Mouse (Mus musculus) forebrain, embryonic 15.5 days (tissue): ENCODE results near the gene Slc34a1. TPM values are rescaled to one million over a fixed set of nuclear protein-coding genes. Genes with fewer than 3 reads are reported as not detected.

Experiments used
- ATAC-seq: fragments of 200-750 bp; cut with Nextera tagmentation; replicated peaks from 2 replicates; pipeline ENCODE4 v1.8.0; 2017; ENCODE audit warnings: mild to moderate bottlenecking, moderate TSS enrichment, moderate library complexity
- H3K27ac ChIP-seq: fragments of 300-500 bp; sonication (generic); replicated peaks from 2 replicates; pipeline ENCODE4 v1.5.1; 2015; ENCODE audit warnings: mild to moderate bottlenecking, inconsistent platforms
- H3K27me3 ChIP-seq: fragments of 300-500 bp; sonication (generic); 2 replicates; pipeline ENCODE4 v1.6.1; 2015; ENCODE audit warnings: inconsistent platforms
- H3K36me3 ChIP-seq: fragments of 300-500 bp; sonication (generic); 2 replicates; pipeline ENCODE4 v1.6.1; 2015; ENCODE audit warnings: mild to moderate bottlenecking, inconsistent platforms
- H3K4me1 ChIP-seq: fragments of 300-500 bp; sonication (generic); 2 replicates; pipeline ENCODE4 v1.6.1; 2015; ENCODE audit warnings: inconsistent platforms
- H3K4me2 ChIP-seq: fragments of 300-500 bp; sonication (generic); replicated peaks from 2 replicates; pipeline ENCODE4 v1.6.1; 2015; ENCODE audit warnings: mild to moderate bottlenecking, inconsistent platforms
- H3K4me3 ChIP-seq: fragments of 300-500 bp; sonication (generic); 2 replicates; pipeline ENCODE4 v1.5.1; 2015; ENCODE audit warnings: mild to moderate bottlenecking, inconsistent platforms
- H3K9ac ChIP-seq: fragments of 300-500 bp; sonication (generic); replicated peaks from 2 replicates; pipeline ENCODE4 v1.6.1; 2015; ENCODE audit warnings: mild to moderate bottlenecking, inconsistent platforms
- H3K9me3 ChIP-seq: fragments of 300-500 bp; sonication (generic); 2 replicates; pipeline ENCODE4 v1.6.1; 2016; ENCODE audit warnings: inconsistent platforms
- WGBS: fragments of 180-500 bp; shearing (Covaris S2); methylation state at CpG from one replicate; pipeline ENCODE4 v1.1.7; 2015; ENCODE audit warnings: mixed read lengths; 5-methylcytosine and 5-hydroxymethylcytosine counted together
- polyA plus RNA-seq: library from polyadenylated mRNA; unstranded; fragments of >200 nt; fragmentation: Nextera tagmentation; extraction: Ambion mirVana; gene quantifications from 2 replicates; pipeline ENCODE4 v1.2.1, GENCODE M21; 2015

Slc34a1 gene
- polyA plus RNA-seq, 1 experiment from 2014 or later: not detected

- WGBS: 91% methylated on average over 9 of the region's 9 CpGs
- Histone ChIP-seq H3K9me3 (no peaks in the 10 kb centered on the region), H3K4me3 (no peak overlapping the region), H3K4me1 (peaks cover 22% of the 10 kb centered on the region), H3K27ac (no peak overlapping the region), H3K4me2 (no peak overlapping the region), H3K27me3 (no peaks in the 10 kb centered on the region), H3K36me3 (peaks cover 41% of the 10 kb centered on the region), H3K9ac (no peak overlapping the region)
- no peak for ATAC-seq
Observed at GRCm38 (mm10) chr13:55449205-55449604, 51.2 kb downstream of the Slc34a1 start.

- Histone ChIP-seq H3K4me2 (no peak overlapping the region), H3K9me3 (no peaks in the 10 kb centered on the region), H3K27ac (no peak overlapping the region), H3K4me1 (peaks cover 22% of the 10 kb centered on the region), H3K9ac (no peak overlapping the region), H3K36me3 (peaks cover 45% of the 10 kb centered on the region), H3K4me3 (no peak overlapping the region), H3K27me3 (no peaks in the 10 kb centered on the region)
- ATAC-seq: no peak
- WGBS: 90% methylated on average over 17 of the region's 17 CpGs
Observed at GRCm38 (mm10) chr13:55449679-55450441, 51.9 kb downstream of the Slc34a1 start.

- no peak for ATAC-seq
- Histone ChIP-seq H3K27me3 (no peaks in the 10 kb centered on the region), H3K9ac (no peak overlapping the region), H3K4me1 (peaks cover 22% of the 10 kb centered on the region), H3K4me2 (no peak overlapping the region), H3K27ac (no peak overlapping the region), H3K4me3 (no peak overlapping the region), H3K9me3 (no peaks in the 10 kb centered on the region), H3K36me3 (peaks cover 50% of the 10 kb centered on the region)
- 89% methylated on average over 11 of the region's 11 CpGs for WGBS
Observed at GRCm38 (mm10) chr13:55450511-55450980, 52.6 kb downstream of the Slc34a1 start.

GRCm38 (mm10) chr13:55451296-55451695 lies 53.3 kb downstream of the Slc34a1 start:
- WGBS: 95% methylated on average over 10 of the region's 10 CpGs
- H3K4me1 ChIP-seq: peaks cover 14% of the 10 kb centered on the region
- no peak overlapping the region for H3K27ac ChIP-seq
- no peak overlapping the region for H3K4me2 ChIP-seq
- H3K9ac ChIP-seq: no peak overlapping the region
- no peak overlapping the region for H3K4me3 ChIP-seq
- peaks cover 54% of the 10 kb centered on the region for H3K36me3 ChIP-seq
- ATAC-seq: no peak
- H3K9me3 ChIP-seq: no peaks in the 10 kb centered on the region
- H3K27me3 ChIP-seq: no peaks in the 10 kb centered on the region

GRCm38 (mm10) chr13:55451785-55452549 lies 54.0 kb downstream of the Slc34a1 start:
- H3K36me3 ChIP-seq: peaks cover 55% of the 10 kb centered on the region
- H3K4me2 ChIP-seq: no peak overlapping the region
- H3K9me3 ChIP-seq: no peaks in the 10 kb centered on the region
- ATAC-seq: no peak
- 95% methylated on average over 16 of the region's 16 CpGs for WGBS
- peaks cover 8% of the 10 kb centered on the region for H3K4me1 ChIP-seq
- H3K4me3 ChIP-seq: no peak overlapping the region
- H3K9ac ChIP-seq: no peak overlapping the region
- no peak overlapping the region for H3K27ac ChIP-seq
- no peaks in the 10 kb centered on the region for H3K27me3 ChIP-seq

GRCm38 (mm10) chr13:55462965-55463364 lies 65.0 kb downstream of the Slc34a1 start:
- ATAC-seq: no peak
- no peaks in the 10 kb centered on the region for H3K27me3 ChIP-seq
- no peak overlapping the region for H3K4me2 ChIP-seq
- peaks cover 24% of the 10 kb centered on the region for H3K36me3 ChIP-seq
- no peak overlapping the region for H3K9ac ChIP-seq
- no peaks in the 10 kb centered on the region for H3K9me3 ChIP-seq
- H3K4me1 ChIP-seq: peaks cover 37% of the 10 kb centered on the region
- 46% methylated on average over 2 of the region's 2 CpGs for WGBS
- H3K27ac ChIP-seq: peak overlapping the region; percentile 97; the same call in 1 of the 2 replicates
- peak overlapping the region; percentile 81; the same call in 1 of the 2 replicates for H3K4me3 ChIP-seq

GRCm38 (mm10) chr13:55463399-55464026 lies 65.5 kb downstream of the Slc34a1 start:
- Histone ChIP-seq H3K4me2 (peak overlapping the region; percentile 84), H3K4me1 (peaks cover 42% of the 10 kb centered on the region), H3K27ac (peak overlapping the region; percentile 97), H3K36me3 (peaks cover 20% of the 10 kb centered on the region), H3K4me3 (peak overlapping the region; percentile 81), H3K27me3 (no peaks in the 10 kb centered on the region), H3K9ac (peak overlapping the region; percentile 89), H3K9me3 (no peaks in the 10 kb centered on the region)
- ATAC-seq: no peak; the same call in 1 of the 2 replicates
- 8% methylated on average over 14 of the region's 14 CpGs for WGBS

GRCm38 (mm10) chr13:55464027-55464884 lies 66.3 kb downstream of the Slc34a1 start, which contains the start of gene Prr7:
Gene Prr7, plus strand, starts transcription at chr13:55464267.
- Histone ChIP-seq H3K9ac (peak within 1 kb of the TSS; percentile 89), H3K4me1 (peaks cover 50% of the 10 kb centered on the region), H3K4me3 (peak within 1 kb of the TSS; percentile 81), H3K4me2 (peak within 1 kb of the TSS; percentile 84), H3K9me3 (no peaks in the 10 kb centered on the region), H3K36me3 (peaks cover 13% of the 10 kb centered on the region), H3K27ac (peak within 1 kb of the TSS; percentile 97), H3K27me3 (no peaks in the 10 kb centered on the region)
- peak; percentile 77 for ATAC-seq
- under 1% methylated on average over 83 of the region's 84 CpGs for WGBS

- Histone ChIP-seq H3K27ac (peak overlapping the region; percentile 97), H3K4me1 (peaks cover 59% of the 10 kb centered on the region), H3K9ac (peak overlapping the region; percentile 89), H3K27me3 (no peaks in the 10 kb centered on the region), H3K4me3 (peak overlapping the region; percentile 81), H3K4me2 (peak overlapping the region; percentile 84), H3K36me3 (peaks cover 3% of the 10 kb centered on the region; the same call in 1 of the 2 replicates), H3K9me3 (no peaks in the 10 kb centered on the region)
- WGBS: 3% methylated on average over 3 of the region's 3 CpGs
- peak; percentile 14; the same call in 1 of the 2 replicates for ATAC-seq
Observed at GRCm38 (mm10) chr13:55465184-55465583, 67.2 kb downstream of the Slc34a1 start.
